Mouse (Mus musculus): ENCODE measurements at regions not wholly inside any gene's neighbourhood (a gene's known extent, or its start where the extent isn't known, plus 50 kb on each side); places are given as distances from the start of the nearest gene placed in this dataset.

DNA sequence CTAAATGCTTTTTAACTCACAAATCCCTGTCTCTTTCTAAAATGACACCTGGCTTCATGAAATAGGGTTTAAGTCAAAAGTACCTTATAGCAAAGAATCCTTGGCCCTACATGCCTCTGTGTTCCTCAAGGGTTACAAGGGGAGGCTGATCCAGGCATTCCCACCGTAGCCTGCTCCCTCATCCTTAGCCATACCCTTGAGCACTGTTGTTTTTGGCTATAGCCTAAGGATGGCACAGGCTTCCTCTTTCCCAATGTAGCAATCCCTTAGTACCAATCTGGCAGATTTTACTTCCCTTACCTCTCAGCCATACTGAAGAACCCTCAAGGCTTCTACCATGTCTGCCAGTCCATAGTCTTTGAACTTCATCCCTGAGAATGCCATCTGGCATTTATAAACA, 194.2 kb upstream of the Gm9747 start:
- H3K4me3 ChIP-seq (ENCODE audit: low read depth, low read length) = no peak overlapping the region
- 81% methylated on average over 1 of the region's 1 CpGs for WGBS
- no peaks in the 10 kb centered on the region for H3K27me3 ChIP-seq (ENCODE audit: insufficient read depth, low read length)
- no peak for ATAC-seq (ENCODE audit: low FRiP score)
- H3K27ac ChIP-seq (ENCODE audit: low read depth, low read length) = no peak overlapping the region
- no peak overlapping the region for H3K4me2 ChIP-seq (ENCODE audit: low read depth, low read length, poor library complexity, severe bottlenecking)
- DNase-seq (ENCODE audit: low spot score) = no peak
- TF ChIP-seq CTCF (IDR thresholded peaks at IDR 0.05) = no peak
- no peaks in the 10 kb centered on the region for H3K9me3 ChIP-seq (ENCODE audit: low read length)
- no peak overlapping the region for H3K9ac ChIP-seq (replicated peaks; ENCODE audit: low read length, poor library complexity, severe bottlenecking)
- H3K36me3 ChIP-seq (ENCODE audit: insufficient read depth, low read length) = no peaks in the 10 kb centered on the region
- no peaks in the 10 kb centered on the region for H3K4me1 ChIP-seq (ENCODE audit: insufficient read depth, low read length)

DNA sequence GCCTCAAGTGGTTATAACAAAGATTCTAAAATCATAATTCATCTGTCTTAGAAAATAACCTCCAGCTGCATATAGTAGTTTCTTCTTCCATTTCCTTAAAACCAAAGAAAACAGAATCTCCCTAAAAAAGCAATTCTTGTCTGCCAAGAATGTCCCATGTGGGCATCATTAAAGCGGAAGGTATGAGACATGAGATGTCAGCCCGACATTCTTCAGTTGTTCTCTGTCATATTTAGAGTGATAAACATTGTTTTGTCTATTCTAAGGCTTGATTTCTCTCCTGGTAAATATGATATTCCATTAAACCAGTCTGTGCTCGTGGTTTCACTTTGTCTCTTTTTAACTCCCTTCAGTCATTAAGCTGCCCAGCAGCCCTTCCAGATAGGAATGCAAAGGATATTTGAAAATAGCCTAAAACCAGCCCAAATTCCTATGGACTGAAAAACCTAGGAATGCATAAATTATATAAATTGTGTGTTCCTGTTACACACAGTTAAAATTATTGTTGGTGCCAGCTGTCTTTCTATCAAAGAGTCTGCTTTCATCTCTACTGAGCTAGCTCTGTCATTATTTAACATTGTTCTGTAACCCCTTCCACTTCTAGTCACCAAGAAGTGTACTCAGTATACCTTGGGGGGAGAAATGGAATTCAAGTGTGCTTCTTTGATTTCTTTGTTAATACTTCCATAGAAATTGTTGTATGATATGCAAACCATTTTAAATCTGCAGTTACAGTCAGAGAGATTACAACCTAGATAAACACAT, 191.4 kb upstream of the Gm9747 start:
- H3K9ac ChIP-seq (replicated peaks; ENCODE audit: low read length, poor library complexity, severe bottlenecking) = no peak overlapping the region

DNA sequence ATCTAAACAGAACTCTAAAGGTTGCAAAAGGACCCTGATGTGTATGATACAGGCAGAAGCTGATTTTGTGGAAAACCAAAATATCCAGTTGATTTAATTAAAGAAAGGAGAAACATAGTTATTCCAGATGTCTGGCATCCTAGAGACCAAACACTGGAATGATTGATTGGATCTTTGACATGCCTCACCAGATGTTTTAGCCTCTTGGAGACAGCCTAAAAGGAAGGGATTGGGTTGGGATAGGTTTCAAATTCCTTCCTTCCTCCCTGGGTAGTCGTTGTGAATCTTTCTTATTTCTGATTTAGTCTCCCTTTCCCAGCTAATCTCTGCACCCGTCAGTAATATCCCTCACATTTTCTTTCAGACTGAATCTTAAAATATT, 190.9 kb upstream of the Gm9747 start:
- H3K9ac ChIP-seq (replicated peaks; ENCODE audit: low read length, poor library complexity, severe bottlenecking) = no peak overlapping the region
- H3K4me2 ChIP-seq (ENCODE audit: low read depth, low read length, poor library complexity, severe bottlenecking) = no peak overlapping the region
- H3K27me3 ChIP-seq (ENCODE audit: insufficient read depth, low read length) = no peaks in the 10 kb centered on the region
- DNase-seq (ENCODE audit: low spot score) (no peak), ATAC-seq (ENCODE audit: low FRiP score) (no peak)
- no peak for TF ChIP-seq CTCF (IDR thresholded peaks at IDR 0.05)
- H3K4me3 ChIP-seq (ENCODE audit: low read depth, low read length) = no peak overlapping the region
- no peaks in the 10 kb centered on the region for H3K36me3 ChIP-seq (ENCODE audit: insufficient read depth, low read length)
- WGBS = 28% methylated on average over 2 of the region's 2 CpGs
- H3K27ac ChIP-seq (ENCODE audit: low read depth, low read length) = no peak overlapping the region
- H3K9me3 ChIP-seq (ENCODE audit: low read length) = no peaks in the 10 kb centered on the region
- no peaks in the 10 kb centered on the region for H3K4me1 ChIP-seq (ENCODE audit: insufficient read depth, low read length)

More for the DNA sequence above, 191.4 kb upstream of the Gm9747 start:
- TF ChIP-seq CTCF (IDR thresholded peaks at IDR 0.05) = no peak
- no peaks in the 10 kb centered on the region for H3K9me3 ChIP-seq (ENCODE audit: low read length)
- ATAC-seq (ENCODE audit: low FRiP score) (no peak), DNase-seq (ENCODE audit: low spot score) (no peak)
- H3K27ac ChIP-seq (ENCODE audit: low read depth, low read length) = no peak overlapping the region
- H3K27me3 ChIP-seq (ENCODE audit: insufficient read depth, low read length) = no peaks in the 10 kb centered on the region
- H3K4me2 ChIP-seq (ENCODE audit: low read depth, low read length, poor library complexity, severe bottlenecking) = no peak overlapping the region
- WGBS = 52% methylated on average over 3 of the region's 3 CpGs
- no peaks in the 10 kb centered on the region for H3K4me1 ChIP-seq (ENCODE audit: insufficient read depth, low read length)
- H3K4me3 ChIP-seq (ENCODE audit: low read depth, low read length) = no peak overlapping the region
- H3K36me3 ChIP-seq (ENCODE audit: insufficient read depth, low read length) = no peaks in the 10 kb centered on the region

DNA sequence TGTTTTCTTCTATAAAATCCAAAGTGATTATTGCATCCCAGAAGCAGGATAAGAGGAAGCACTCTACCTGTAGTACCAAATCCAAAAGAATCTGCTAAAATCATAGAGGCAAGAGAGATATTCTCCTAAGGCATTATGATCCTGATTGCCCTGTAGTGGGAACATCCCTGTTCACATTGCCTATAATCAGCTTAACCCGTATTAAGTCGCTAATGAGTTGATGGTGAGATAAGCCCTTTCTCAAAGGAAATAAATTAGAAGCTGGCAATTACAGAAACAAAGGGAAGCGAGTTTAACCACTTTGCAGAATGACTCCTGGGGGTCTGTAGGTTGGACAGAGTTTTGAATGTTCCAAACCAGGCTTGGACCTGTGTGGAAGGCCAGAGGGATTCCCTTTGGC, 190.4 kb upstream of the Gm9747 start:
- H3K4me1 ChIP-seq (ENCODE audit: insufficient read depth, low read length) = no peaks in the 10 kb centered on the region
- no peak for ATAC-seq (ENCODE audit: low FRiP score)
- H3K9ac ChIP-seq (replicated peaks; ENCODE audit: low read length, poor library complexity, severe bottlenecking) = no peak overlapping the region
- no peaks in the 10 kb centered on the region for H3K27me3 ChIP-seq (ENCODE audit: insufficient read depth, low read length)
- no peak overlapping the region for H3K4me3 ChIP-seq (ENCODE audit: low read depth, low read length)
- H3K4me2 ChIP-seq (ENCODE audit: low read depth, low read length, poor library complexity, severe bottlenecking) = no peak overlapping the region
- no peak for TF ChIP-seq CTCF (IDR thresholded peaks at IDR 0.05)
- no peak overlapping the region for H3K27ac ChIP-seq (ENCODE audit: low read depth, low read length)
- WGBS = 30% methylated on average over 3 of the region's 3 CpGs
- H3K36me3 ChIP-seq (ENCODE audit: insufficient read depth, low read length) = no peaks in the 10 kb centered on the region
- no peaks in the 10 kb centered on the region for H3K9me3 ChIP-seq (ENCODE audit: low read length)
- DNase-seq (ENCODE audit: low spot score) = no peak

DNA sequence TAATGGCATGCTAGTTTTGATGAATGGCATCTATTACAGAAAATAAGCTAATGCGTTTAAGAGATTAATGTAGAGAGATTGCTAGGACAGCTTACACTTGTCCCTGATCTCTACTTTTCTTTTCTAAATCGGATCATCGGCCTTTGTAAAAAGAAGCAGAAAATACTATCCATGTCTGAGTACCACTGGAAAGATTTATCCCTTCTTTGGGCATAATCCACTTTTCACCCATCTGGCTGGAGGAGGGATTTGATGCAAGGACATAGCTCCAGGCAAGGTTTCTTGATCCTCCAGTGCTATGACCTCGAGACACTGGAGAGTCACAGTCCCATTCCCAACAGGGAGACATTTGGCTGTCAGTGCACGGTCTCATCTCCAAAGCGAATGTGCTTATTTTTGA, 166.6 kb upstream of the Gm9747 start:
- H3K9ac ChIP-seq (replicated peaks; ENCODE audit: low read length, poor library complexity, severe bottlenecking) = no peak overlapping the region
- no peak for DNase-seq (ENCODE audit: low spot score)
- H3K27ac ChIP-seq (ENCODE audit: low read depth, low read length) = no peak overlapping the region
- H3K4me2 ChIP-seq (ENCODE audit: low read depth, low read length, poor library complexity, severe bottlenecking) = no peak overlapping the region
- H3K4me3 ChIP-seq (ENCODE audit: low read depth, low read length) = no peak overlapping the region
- no peak for ATAC-seq (ENCODE audit: low FRiP score)
- no peaks in the 10 kb centered on the region for H3K9me3 ChIP-seq (ENCODE audit: low read length)
- H3K27me3 ChIP-seq (ENCODE audit: insufficient read depth, low read length) = no peaks in the 10 kb centered on the region
- 57% methylated on average over 6 of the region's 6 CpGs for WGBS
- H3K36me3 ChIP-seq (ENCODE audit: insufficient read depth, low read length) = no peaks in the 10 kb centered on the region
- no peaks in the 10 kb centered on the region for H3K4me1 ChIP-seq (ENCODE audit: insufficient read depth, low read length)
- TF ChIP-seq CTCF (IDR thresholded peaks at IDR 0.05) = no peak

DNA sequence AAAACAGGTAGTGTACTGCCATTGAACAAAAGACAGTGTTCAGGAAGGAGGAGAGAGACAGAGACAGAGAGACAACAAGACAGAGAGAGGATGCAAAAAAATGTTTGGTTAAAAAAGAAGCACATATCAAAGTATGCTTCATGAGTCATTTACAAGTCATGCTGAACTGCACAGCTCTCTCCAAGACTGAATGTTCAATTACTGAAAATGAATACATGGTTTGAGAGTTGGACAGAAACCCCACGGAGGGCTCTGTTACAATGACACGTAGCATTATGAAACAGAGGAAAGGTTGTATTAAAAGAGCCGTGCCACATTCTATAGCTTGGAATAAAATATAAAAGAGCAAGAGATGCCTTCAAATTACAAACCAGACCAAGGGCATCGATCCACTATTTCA, 164.3 kb upstream of the Gm9747 start:
- Histone ChIP-seq H3K9ac (replicated peaks; ENCODE audit: low read length, poor library complexity, severe bottlenecking) (no peak overlapping the region), H3K36me3 (ENCODE audit: insufficient read depth, low read length) (no peaks in the 10 kb centered on the region), H3K4me2 (ENCODE audit: low read depth, low read length, poor library complexity, severe bottlenecking) (no peak overlapping the region), H3K4me1 (ENCODE audit: insufficient read depth, low read length) (no peaks in the 10 kb centered on the region), H3K27ac (ENCODE audit: low read depth, low read length) (no peak overlapping the region), H3K4me3 (ENCODE audit: low read depth, low read length) (no peak overlapping the region), H3K27me3 (ENCODE audit: insufficient read depth, low read length) (no peaks in the 10 kb centered on the region), H3K9me3 (ENCODE audit: low read length) (no peaks in the 10 kb centered on the region)
- no peak for TF ChIP-seq CTCF (IDR thresholded peaks at IDR 0.05)
- DNase-seq (ENCODE audit: low spot score) (no peak), ATAC-seq (ENCODE audit: low FRiP score) (no peak)
- WGBS = 72% methylated on average over 4 of the region's 4 CpGs

All from midbrain, postnatal 0 days (tissue).